ENCODE assay signal across 8 mouse cellular contexts in the genomic region with DNA sequence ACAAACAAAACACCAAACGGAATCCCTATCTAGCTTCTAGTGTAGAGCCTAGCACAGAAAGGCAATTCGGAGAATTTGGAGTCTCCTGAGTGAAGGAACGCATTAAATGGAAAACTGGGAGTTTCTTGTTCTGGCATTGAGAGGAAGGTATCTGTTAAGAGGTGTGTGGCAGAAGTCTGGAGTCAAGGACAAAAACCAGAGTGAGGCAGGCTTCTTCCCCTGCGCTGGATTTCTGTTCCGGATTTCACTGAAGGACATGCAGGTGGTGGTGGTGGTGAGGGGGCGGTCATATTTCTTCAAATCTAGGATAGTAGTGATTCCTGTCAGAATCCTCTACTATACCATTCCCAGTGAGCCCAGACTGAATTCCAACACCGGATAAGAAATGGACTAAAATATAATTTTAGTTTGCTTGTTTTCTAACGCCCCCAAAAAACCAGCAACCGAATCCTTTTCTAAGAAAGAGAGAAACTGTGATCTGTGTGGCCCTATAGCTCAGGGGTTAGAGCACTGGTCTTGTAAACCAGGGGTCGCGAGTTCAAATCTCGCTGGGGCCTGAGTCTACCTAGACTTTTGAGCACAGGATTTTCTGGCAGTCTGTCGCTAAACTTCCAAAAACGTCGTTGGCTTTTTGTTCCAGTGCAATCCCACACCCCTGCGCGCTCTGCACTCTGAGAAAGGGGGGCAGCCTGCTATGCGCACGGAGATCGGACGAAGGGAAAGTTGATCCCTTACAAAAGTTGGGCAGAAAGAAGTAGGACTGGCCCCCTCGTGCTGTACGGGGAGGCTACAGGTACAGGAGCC. TPM values are rescaled to one million over a fixed set of nuclear protein-coding genes. Genes with fewer than 3 reads are reported as not detected.
DNase-seq lines count a peak whose midpoint lies in the region; ATAC-seq and TF ChIP-seq lines count a peak whose summit lies in the region.

No protein-coding gene starts in this region.

- H3ac ChIP-seq in C2C12 (ENCODE audit: control insufficient read depth, insufficient read length, low read depth), result peak overlapping the region; percentile 56

- TF ChIP-seq CTCF in C2C12 (IDR thresholded peaks at IDR 0.05; ENCODE audit: control insufficient read depth, insufficient read depth, insufficient read length), result no peak
- no peak for TF ChIP-seq CTCF in bone marrow, adult 2 months (IDR thresholded peaks at IDR 0.05; ENCODE audit: control insufficient read depth, insufficient read depth, low read length)

- ATAC-seq in embryonic facial prominence, embryonic 14.5 days (ENCODE audit: low read depth), result peak; percentile 19
- ATAC-seq in kidney, embryonic 14.5 days (ENCODE audit: low FRiP score, low TSS enrichment), result peak; percentile 26
- peak; percentile 27 for ATAC-seq in limb, embryonic 14.5 days (ENCODE audit: low FRiP score, low read depth)
- ATAC-seq in midbrain, embryonic 15.5 days (replicated peaks), result peak; percentile 49

- no peak for TF ChIP-seq POLR2A in bone marrow, adult 2 months (IDR thresholded peaks at IDR 0.05; ENCODE audit: borderline replicate concordance, control insufficient read depth, low read depth, low read length)
- no peak for TF ChIP-seq POLR2A in limb, embryonic 14.5 days (IDR thresholded peaks at IDR 0.05; ENCODE audit: borderline replicate concordance, extremely low read depth, insufficient read depth, insufficient read length)

- DNase-seq in embryonic facial prominence, embryonic 14.5 days (ENCODE audit: low spot score), result peak; percentile 91
- DNase-seq in heart, embryonic 10.5 days (ENCODE audit: low spot score), result peak; percentile 92
- DNase-seq in limb, embryonic 14.5 days (ENCODE audit: low spot score), result peak; percentile 88
- DNase-seq in spleen, postnatal 10 days (ENCODE audit: low spot score in 2 of 2), result peak; percentile 70 to 85

- H3K79me2 ChIP-seq in C2C12 (ENCODE audit: control insufficient read depth, insufficient read depth), result no peaks in the 10 kb centered on the region

- H3K9me3 ChIP-seq in embryonic facial prominence, embryonic 14.5 days (ENCODE audit: control insufficient read depth, low read length), result no peaks in the 10 kb centered on the region
- no peaks in the 10 kb centered on the region for H3K9me3 ChIP-seq in heart, embryonic 10.5 days
- H3K9me3 ChIP-seq in kidney, embryonic 14.5 days (ENCODE audit: control insufficient read depth, low read length), result no peaks in the 10 kb centered on the region
- H3K9me3 ChIP-seq in limb, embryonic 14.5 days (ENCODE audit: control insufficient read depth, low read length), result no peaks in the 10 kb centered on the region
- no peaks in the 10 kb centered on the region for H3K9me3 ChIP-seq in midbrain, embryonic 15.5 days

- H3K4me1 ChIP-seq in bone marrow, adult 2 months (ENCODE audit: control insufficient read depth, insufficient read depth, low read length), result no peaks in the 10 kb centered on the region
- H3K4me1 ChIP-seq in embryonic facial prominence, embryonic 14.5 days (ENCODE audit: control insufficient read depth, insufficient read depth, low read length), result peaks cover 3% of the 10 kb centered on the region; the same call in 1 of the 2 replicates
- H3K4me1 ChIP-seq in heart, embryonic 10.5 days, result no peaks in the 10 kb centered on the region; the same call in 1 of the 2 replicates
- H3K4me1 ChIP-seq in kidney, embryonic 14.5 days (ENCODE audit: control insufficient read depth, insufficient read depth, low read length), result peaks cover 7% of the 10 kb centered on the region; the same call in 1 of the 2 replicates
- no peaks in the 10 kb centered on the region for H3K4me1 ChIP-seq in limb, embryonic 14.5 days (ENCODE audit: control insufficient read depth, insufficient read depth, low read length)
- H3K4me1 ChIP-seq in midbrain, embryonic 15.5 days, result peaks cover 19% of the 10 kb centered on the region

- H3K27me3 ChIP-seq in C2C12 (ENCODE audit: control insufficient read depth, insufficient read depth, insufficient read length), result no peaks in the 10 kb centered on the region
- no peaks in the 10 kb centered on the region for H3K27me3 ChIP-seq in embryonic facial prominence, embryonic 14.5 days (replicated peaks; ENCODE audit: control insufficient read depth, insufficient read depth, low read length)
- no peaks in the 10 kb centered on the region for H3K27me3 ChIP-seq in heart, embryonic 10.5 days (ENCODE audit: insufficient read depth, poor library complexity, severe bottlenecking)
- H3K27me3 ChIP-seq in kidney, embryonic 14.5 days (ENCODE audit: control insufficient read depth, insufficient read depth, low read length), result no peaks in the 10 kb centered on the region
- H3K27me3 ChIP-seq in limb, embryonic 14.5 days (ENCODE audit: control insufficient read depth, insufficient read depth, low read length), result no peaks in the 10 kb centered on the region; the same call in 1 of the 2 replicates
- peaks cover 16% of the 10 kb centered on the region for H3K27me3 ChIP-seq in midbrain, embryonic 15.5 days (replicated peaks)

- 3% methylated on average over 23 of the region's 23 CpGs for WGBS in bone marrow, adult 2 months
- WGBS in embryonic facial prominence, embryonic 14.5 days, result under 1% methylated on average over 23 of the region's 23 CpGs
- under 1% methylated on average over 23 of the region's 23 CpGs for WGBS in heart, embryonic 10.5 days
- under 1% methylated on average over 23 of the region's 23 CpGs for WGBS in kidney, embryonic 14.5 days
- WGBS in limb, embryonic 14.5 days, result under 1% methylated on average over 23 of the region's 23 CpGs
- under 1% methylated on average over 23 of the region's 23 CpGs for WGBS in midbrain, embryonic 15.5 days

- H3K9ac ChIP-seq in embryonic facial prominence, embryonic 14.5 days (ENCODE audit: low read depth, low read length), result peak overlapping the region; percentile 54
- peak overlapping the region; percentile 66 for H3K9ac ChIP-seq in kidney, embryonic 14.5 days (ENCODE audit: low read depth, low read length)
- peak overlapping the region; percentile 58 for H3K9ac ChIP-seq in limb, embryonic 14.5 days (ENCODE audit: low read depth, low read length, severe bottlenecking)
- H3K9ac ChIP-seq in midbrain, embryonic 15.5 days, result peak overlapping the region; percentile 55

- no peaks in the 10 kb centered on the region for H3K36me3 ChIP-seq in C2C12 (ENCODE audit: control insufficient read depth, insufficient read depth)
- H3K36me3 ChIP-seq in embryonic facial prominence, embryonic 14.5 days (ENCODE audit: control insufficient read depth, insufficient read depth, low read length), result no peaks in the 10 kb centered on the region
- no peaks in the 10 kb centered on the region for H3K36me3 ChIP-seq in heart, embryonic 10.5 days
- no peaks in the 10 kb centered on the region for H3K36me3 ChIP-seq in kidney, embryonic 14.5 days (ENCODE audit: control insufficient read depth, insufficient read depth, low read length)
- H3K36me3 ChIP-seq in limb, embryonic 14.5 days (ENCODE audit: control insufficient read depth, insufficient read depth, low read length), result no peaks in the 10 kb centered on the region
- H3K36me3 ChIP-seq in midbrain, embryonic 15.5 days (replicated peaks), result no peaks in the 10 kb centered on the region

- H3K79me3 ChIP-seq in C2C12 (ENCODE audit: low read depth), result peaks cover 1% of the 10 kb centered on the region

- peak overlapping the region; percentile 51 for H3K27ac ChIP-seq in bone marrow, adult 2 months (ENCODE audit: control insufficient read depth, insufficient read depth, low read depth, low read length, poor library complexity)
- peak overlapping the region; percentile 65 for H3K27ac ChIP-seq in embryonic facial prominence, embryonic 14.5 days (replicated peaks; ENCODE audit: low read depth, low read length)
- peak overlapping the region; percentile 76 for H3K27ac ChIP-seq in heart, embryonic 10.5 days
- H3K27ac ChIP-seq in kidney, embryonic 14.5 days (ENCODE audit: low read depth, low read length), result peak overlapping the region; percentile 81
- H3K27ac ChIP-seq in limb, embryonic 14.5 days (replicated peaks; ENCODE audit: low read depth, low read length), result peak overlapping the region; percentile 71
- H3K27ac ChIP-seq in midbrain, embryonic 15.5 days, result peak overlapping the region; percentile 75

- H3K4me3 ChIP-seq in C2C12 (ENCODE audit: insufficient read depth, poor library complexity, severe bottlenecking), result peak overlapping the region; percentile 45
- peak overlapping the region; percentile 75 for H3K4me3 ChIP-seq in bone marrow, adult 2 months (replicated peaks; ENCODE audit: control insufficient read depth, low read depth, low read length)
- peak overlapping the region; percentile 55 for H3K4me3 ChIP-seq in embryonic facial prominence, embryonic 14.5 days (ENCODE audit: low read depth, low read length)
- peak overlapping the region; percentile 78 for H3K4me3 ChIP-seq in heart, embryonic 10.5 days
- peak overlapping the region; percentile 71 for H3K4me3 ChIP-seq in kidney, embryonic 14.5 days (ENCODE audit: low read length)
- H3K4me3 ChIP-seq in limb, embryonic 14.5 days (replicated peaks; ENCODE audit: low read length), result peak overlapping the region; percentile 66
- peak overlapping the region; percentile 73 for H3K4me3 ChIP-seq in midbrain, embryonic 15.5 days

- H3K4me2 ChIP-seq in embryonic facial prominence, embryonic 14.5 days (ENCODE audit: low read depth, low read length), result peak overlapping the region; percentile 67
- H3K4me2 ChIP-seq in kidney, embryonic 14.5 days (replicated peaks; ENCODE audit: low read depth, low read length), result peak overlapping the region; percentile 72
- H3K4me2 ChIP-seq in limb, embryonic 14.5 days (replicated peaks; ENCODE audit: low read depth, low read length, severe bottlenecking), result peak overlapping the region; percentile 69
- peak overlapping the region; percentile 69 for H3K4me2 ChIP-seq in midbrain, embryonic 15.5 days

RNA-seq across cellular contexts. Expression of a gene that starts 2.5 kb away (rescaled TPM):
- polyA plus RNA-seq in C2C12 (2012; fragmentation: generic; extraction: Trizol), result 14.5 TPM
- 3.1 and 8.7 TPM in 2 replicates for polyA plus RNA-seq in bone marrow, adult 2 months (2011; ENCODE audit: insufficient read depth, insufficient read length, low replicate concordance, missing spikeins)
- polyA plus RNA-seq in embryonic facial prominence, embryonic 14.5 days (2014; fragmentation: Nextera tagmentation; extraction: Ambion mirVana), result 63.8 and 73.0 TPM in 2 replicates
- polyA plus RNA-seq in heart, embryonic 10.5 days (2016; fragmentation: Nextera tagmentation; extraction: Ambion mirVana), result 6.3 and 8.9 TPM in 2 replicates
- polyA plus RNA-seq in kidney, embryonic 14.5 days (2014; fragmentation: Nextera tagmentation; extraction: Ambion mirVana), result 38.9 and 41.8 TPM in 2 replicates
- 66.2 and 67.4 TPM in 2 replicates for polyA plus RNA-seq in limb, embryonic 14.5 days (2012; rRNA removed)
- polyA plus RNA-seq in limb, embryonic 14.5 days (2014; fragmentation: Nextera tagmentation; extraction: Ambion mirVana), result 51.9 and 59.4 TPM in 2 replicates
- 13.9 and 15.6 TPM in 2 replicates for polyA plus RNA-seq in midbrain, embryonic 15.5 days (2015; fragmentation: Nextera tagmentation; extraction: Ambion mirVana)

RNA-seq across cellular contexts. Expression of a gene that starts 2.6 kb away (rescaled TPM):
- polyA plus RNA-seq in C2C12 (2012; fragmentation: generic; extraction: Trizol), result 0.92 TPM
- polyA plus RNA-seq in bone marrow, adult 2 months (2011; ENCODE audit: insufficient read depth, insufficient read length, low replicate concordance, missing spikeins), result 4.4 and 7.2 TPM in 2 replicates
- 8.8 and 10.3 TPM in 2 replicates for polyA plus RNA-seq in embryonic facial prominence, embryonic 14.5 days (2014; fragmentation: Nextera tagmentation; extraction: Ambion mirVana)
- 1.8 and 3.0 TPM in 2 replicates for polyA plus RNA-seq in heart, embryonic 10.5 days (2016; fragmentation: Nextera tagmentation; extraction: Ambion mirVana)
- polyA plus RNA-seq in kidney, embryonic 14.5 days (2014; fragmentation: Nextera tagmentation; extraction: Ambion mirVana), result 6.3 and 9.5 TPM in 2 replicates
- 9.7 and 13.6 TPM in 2 replicates for polyA plus RNA-seq in limb, embryonic 14.5 days (2012; rRNA removed)
- polyA plus RNA-seq in limb, embryonic 14.5 days (2014; fragmentation: Nextera tagmentation; extraction: Ambion mirVana), result 7.3 and 8.3 TPM in 2 replicates
- polyA plus RNA-seq in midbrain, embryonic 15.5 days (2015; fragmentation: Nextera tagmentation; extraction: Ambion mirVana), result 4.5 and 4.8 TPM in 2 replicates

RNA-seq across cellular contexts. Expression of a gene that starts 14.1 kb away (rescaled TPM):
- polyA plus RNA-seq in C2C12 (2012; fragmentation: generic; extraction: Trizol), result not detected
- not detected in 2 replicates for polyA plus RNA-seq in bone marrow, adult 2 months (2011; ENCODE audit: insufficient read depth, insufficient read length, low replicate concordance, missing spikeins)
- polyA plus RNA-seq in embryonic facial prominence, embryonic 14.5 days (2014; fragmentation: Nextera tagmentation; extraction: Ambion mirVana), result not detected in 2 replicates
- polyA plus RNA-seq in heart, embryonic 10.5 days (2016; fragmentation: Nextera tagmentation; extraction: Ambion mirVana), result not detected in 2 replicates
- not detected in 2 replicates for polyA plus RNA-seq in kidney, embryonic 14.5 days (2014; fragmentation: Nextera tagmentation; extraction: Ambion mirVana)
- polyA plus RNA-seq in limb, embryonic 14.5 days (2012; rRNA removed), result not detected in 2 replicates
- not detected in 2 replicates for polyA plus RNA-seq in limb, embryonic 14.5 days (2014; fragmentation: Nextera tagmentation; extraction: Ambion mirVana)
- polyA plus RNA-seq in midbrain, embryonic 15.5 days (2015; fragmentation: Nextera tagmentation; extraction: Ambion mirVana), result 0.08 and 0.09 TPM in 2 replicates

RNA-seq across cellular contexts. Expression of a gene that starts 25.9 kb away (rescaled TPM):
- polyA plus RNA-seq in C2C12 (2012; fragmentation: generic; extraction: Trizol), result not detected
- polyA plus RNA-seq in bone marrow, adult 2 months (2011; ENCODE audit: insufficient read depth, insufficient read length, low replicate concordance, missing spikeins), result not detected in 2 replicates
- polyA plus RNA-seq in embryonic facial prominence, embryonic 14.5 days (2014; fragmentation: Nextera tagmentation; extraction: Ambion mirVana), result not detected in 2 replicates
- polyA plus RNA-seq in heart, embryonic 10.5 days (2016; fragmentation: Nextera tagmentation; extraction: Ambion mirVana), result 0.13 TPM in 1 of 2 replicates, not detected in the other
- 2.1 and 2.5 TPM in 2 replicates for polyA plus RNA-seq in kidney, embryonic 14.5 days (2014; fragmentation: Nextera tagmentation; extraction: Ambion mirVana)
- 0.04 TPM in 1 of 2 replicates, not detected in the other for polyA plus RNA-seq in limb, embryonic 14.5 days (2012; rRNA removed)
- polyA plus RNA-seq in limb, embryonic 14.5 days (2014; fragmentation: Nextera tagmentation; extraction: Ambion mirVana), result not detected in 2 replicates
- polyA plus RNA-seq in midbrain, embryonic 15.5 days (2015; fragmentation: Nextera tagmentation; extraction: Ambion mirVana), result not detected in 2 replicates

RNA-seq across cellular contexts. Expression of a gene that starts 30.9 kb away (rescaled TPM):
- not detected for polyA plus RNA-seq in C2C12 (2012; fragmentation: generic; extraction: Trizol)
- 4.9 TPM in 1 of 2 replicates, not detected in the other for polyA plus RNA-seq in bone marrow, adult 2 months (2011; ENCODE audit: insufficient read depth, insufficient read length, low replicate concordance, missing spikeins)
- polyA plus RNA-seq in embryonic facial prominence, embryonic 14.5 days (2014; fragmentation: Nextera tagmentation; extraction: Ambion mirVana), result 0.49 TPM in 1 of 2 replicates, not detected in the other
- 0.28 and 0.53 TPM in 2 replicates for polyA plus RNA-seq in heart, embryonic 10.5 days (2016; fragmentation: Nextera tagmentation; extraction: Ambion mirVana)
- polyA plus RNA-seq in kidney, embryonic 14.5 days (2014; fragmentation: Nextera tagmentation; extraction: Ambion mirVana), result 16.5 and 18.5 TPM in 2 replicates
- 0.14 and 0.17 TPM in 2 replicates for polyA plus RNA-seq in limb, embryonic 14.5 days (2012; rRNA removed)
- not detected in 2 replicates for polyA plus RNA-seq in limb, embryonic 14.5 days (2014; fragmentation: Nextera tagmentation; extraction: Ambion mirVana)
- polyA plus RNA-seq in midbrain, embryonic 15.5 days (2015; fragmentation: Nextera tagmentation; extraction: Ambion mirVana), result not detected in 2 replicates

Comparison
In these comparisons a context has a peak if more than half of its experiments do, and no peak if none do; other contexts are left out.
1. Peak in every context shown above with its lines: DNase-seq, ATAC-seq, H3K4me3 ChIP-seq and H3K27ac ChIP-seq.